Mouse (Mus musculus) ovary, postnatal 36 days (tissue): Measurements from ENCODE around the gene Zdhhc12.
"Not testable (repeated sequence)": the region's sequence is repeated elsewhere in the genome, so short reads cannot be mapped to it uniquely, and the experiment has no call there.

ENCODE experiments used
- DNase-seq: peaks from one replicate; pipeline ENCODE4 v3.0.0; 2022; ENCODE audit warnings: low spot score, mixed read lengths

Zdhhc12 gene

DNA sequence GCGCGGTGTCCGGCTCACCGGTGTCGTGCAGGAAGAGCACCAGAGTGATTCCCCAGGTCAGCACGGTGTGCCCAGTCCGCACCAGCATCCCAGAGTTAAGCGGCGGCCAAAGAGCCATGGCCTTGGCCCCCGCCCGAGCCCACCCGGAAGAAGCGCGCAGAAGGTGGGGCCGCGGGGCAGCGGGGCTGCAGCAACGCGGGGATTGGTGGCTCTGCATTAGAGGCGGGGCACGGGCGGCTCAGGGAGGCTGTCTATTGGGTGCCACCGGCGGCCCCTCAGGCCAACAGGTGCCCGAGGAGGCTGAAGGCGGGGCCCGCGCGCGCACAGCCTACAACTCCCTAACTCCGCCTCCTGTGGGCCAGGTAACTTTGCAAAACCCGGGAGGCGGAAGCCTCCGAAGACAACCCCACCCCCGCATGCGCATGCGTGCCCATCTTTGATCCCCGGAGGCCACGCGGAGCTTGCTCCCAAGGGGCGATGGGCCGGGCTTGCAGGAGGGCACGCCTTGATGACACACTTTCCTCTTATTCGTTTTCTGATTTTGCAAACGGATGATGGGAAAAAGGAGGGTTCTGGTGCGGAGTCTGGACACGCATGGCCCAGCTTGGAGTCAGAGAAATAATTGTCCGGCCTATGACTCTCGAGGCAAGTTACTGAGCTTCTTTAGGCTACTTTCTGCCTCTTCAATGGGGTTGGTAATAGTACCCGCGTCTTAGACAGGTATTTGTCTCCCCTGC lies at the start of gene Zdhhc12:
Zdhhc12 (minus strand) TSS at position 178 of the 737 bp plus-strand sequence.
- DNase-seq: peak; percentile 97

DNA sequence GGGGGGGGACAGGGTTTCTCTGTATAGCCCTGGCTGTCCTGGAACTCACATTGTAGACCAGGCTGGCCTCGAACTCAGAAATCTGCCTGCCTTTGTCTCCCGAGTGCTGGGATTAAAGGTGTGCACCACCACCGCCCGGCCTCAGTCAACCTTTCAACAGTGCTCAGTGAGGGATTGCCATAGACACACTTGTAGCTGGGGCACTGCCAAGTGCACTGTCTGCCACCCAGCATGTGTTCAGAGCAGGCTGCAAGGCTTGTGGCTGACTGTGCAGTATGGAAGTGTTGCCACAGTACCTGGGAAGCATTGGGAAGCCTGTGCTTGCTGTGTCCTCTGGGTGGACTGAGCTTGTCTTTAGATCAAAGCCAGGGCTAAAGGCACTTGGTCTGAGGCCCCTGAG lies 46.6 kb upstream of the Zdhhc12 start:
- not testable (repeated sequence) for DNase-seq

DNA sequence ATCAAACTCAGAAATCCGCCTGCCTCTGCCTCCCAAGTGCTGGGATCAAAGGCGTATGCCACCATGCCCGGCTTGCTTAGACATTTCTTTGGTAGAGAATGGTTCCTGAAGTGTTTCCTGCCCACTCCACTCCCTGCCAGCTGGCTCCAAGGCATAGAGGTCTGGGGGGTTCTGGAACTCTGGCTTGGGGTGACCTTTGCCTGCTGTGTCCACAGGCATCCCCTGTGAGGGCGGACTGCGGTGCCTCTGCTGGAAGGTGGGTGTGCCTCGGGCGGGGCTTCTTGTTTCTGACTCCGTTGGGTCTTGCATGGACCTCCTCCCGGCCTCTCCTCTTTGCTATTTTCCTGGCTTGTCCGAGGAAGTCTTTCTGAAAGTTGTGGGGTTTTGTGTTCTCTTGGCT lies 43.0 kb upstream of the Zdhhc12 start:
- DNase-seq: no peak

- no peak for DNase-seq
Measured at GRCm38 (mm10) chr2:30134928-30135620, 41.6 kb upstream of the Zdhhc12 start.

DNA sequence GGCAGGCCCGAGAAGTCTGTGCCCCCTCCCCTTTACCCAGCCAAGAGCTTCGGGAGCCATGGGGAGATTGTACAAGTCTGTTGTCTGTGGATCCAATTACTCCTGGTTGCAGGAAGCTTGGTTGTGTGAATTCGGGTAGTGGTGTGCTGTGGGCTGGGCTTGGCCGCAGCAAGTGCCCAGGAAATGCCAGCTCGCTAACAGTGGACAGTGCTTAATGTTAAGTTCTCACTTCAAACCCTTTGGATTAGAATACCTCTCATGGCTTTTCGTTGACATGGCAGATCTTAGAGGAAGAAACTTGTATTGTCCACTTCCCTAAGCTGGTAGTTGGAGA lies 40.9 kb upstream of the Zdhhc12 start:
- DNase-seq: no peak

GRCm38 (mm10) chr2:30133613-30134377 lies 40.3 kb upstream of the Zdhhc12 start, which contains the start of gene Tbc1d13:
Gene Tbc1d13 (plus strand): TSS chr2:30133746.
- peak; percentile 98 for DNase-seq

DNA sequence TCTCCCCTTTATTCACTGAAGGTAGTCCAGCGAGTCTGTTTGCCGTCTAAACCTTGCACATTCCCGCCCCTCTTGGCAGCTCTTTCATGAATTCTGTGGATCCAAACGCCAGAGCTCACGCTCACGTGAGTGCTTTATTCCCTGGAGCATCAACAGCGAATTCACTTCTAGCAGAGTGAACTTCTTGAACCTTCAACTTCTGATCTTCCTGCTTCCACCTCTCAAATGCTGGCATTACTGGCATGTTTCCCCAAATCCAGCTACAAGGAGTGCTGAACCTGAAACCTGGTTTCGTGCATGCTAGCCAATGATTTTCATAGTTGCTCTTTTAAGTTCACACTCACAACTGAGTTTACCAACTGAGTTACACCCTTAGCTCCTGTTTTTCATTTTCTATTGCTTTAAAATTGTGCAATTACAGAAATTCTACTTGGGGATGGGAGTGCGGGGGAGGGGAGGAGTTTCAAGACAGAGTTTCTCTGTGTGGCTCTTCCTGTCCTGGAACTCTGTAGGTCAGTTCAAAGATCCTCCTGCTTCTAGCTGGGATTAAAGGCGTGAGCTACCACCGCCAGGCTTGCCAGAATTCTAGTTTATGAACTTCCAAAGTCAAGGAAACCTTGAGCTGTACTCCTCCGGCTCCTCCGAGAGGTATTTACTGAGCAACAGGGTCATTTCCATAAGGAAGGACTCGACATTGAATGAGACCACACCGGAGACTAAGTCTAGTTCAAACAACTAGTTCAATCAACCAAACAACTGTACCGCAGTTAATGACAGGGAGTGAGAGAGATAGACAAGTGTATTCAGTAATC lies 39.6 kb upstream of the Zdhhc12 start:
- no peak for DNase-seq

DNA sequence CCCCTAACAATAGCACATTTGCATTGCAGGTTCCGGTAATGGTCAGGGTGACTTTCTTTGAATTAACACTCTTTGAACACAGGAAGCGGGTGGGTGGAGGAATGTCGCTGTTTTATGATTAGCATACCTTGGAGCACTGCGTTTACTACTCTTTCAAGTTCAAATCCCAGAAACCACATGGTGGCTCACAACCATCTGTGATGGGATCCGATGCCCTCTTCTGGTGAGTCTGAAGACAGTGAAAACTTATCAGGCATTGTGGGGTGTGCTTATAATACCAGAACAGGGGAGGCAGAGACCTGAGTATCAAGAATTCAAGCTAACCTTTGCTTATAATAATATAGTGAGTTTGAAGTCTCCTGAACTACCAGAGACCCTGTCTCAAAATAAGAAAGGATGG lies 37.8 kb upstream of the Zdhhc12 start:
- not testable (repeated sequence) for DNase-seq

DNA sequence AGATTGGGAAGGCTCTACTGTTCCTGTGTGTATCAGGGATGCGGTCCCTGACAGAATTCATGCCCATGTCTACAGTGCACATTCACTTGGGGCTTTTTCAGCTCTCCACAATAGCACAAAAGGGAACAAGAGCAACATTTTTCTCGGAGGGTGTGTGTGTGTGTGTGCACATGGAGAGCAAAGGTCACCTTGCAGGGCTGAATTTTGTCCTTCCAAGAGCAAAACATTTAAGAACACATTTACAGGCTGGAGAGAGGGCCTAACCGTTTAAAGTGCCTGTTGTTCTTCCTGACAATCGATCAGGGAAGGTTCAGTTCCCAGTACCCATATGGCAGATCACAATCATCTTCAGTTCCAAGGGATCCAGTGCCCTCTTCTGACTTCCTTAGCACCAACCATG lies 36.7 kb upstream of the Zdhhc12 start:
- DNase-seq: no peak

- no peak for DNase-seq
Measured at GRCm38 (mm10) chr2:30128789-30129188, 35.3 kb upstream of the Zdhhc12 start.

- DNase-seq: peak; percentile 95
Measured at GRCm38 (mm10) chr2:30124472-30125274, 31.2 kb upstream of the Zdhhc12 start, which contains the start of gene Zer1. Gene Zer1 (minus strand): TSS chr2:30124585.

DNA sequence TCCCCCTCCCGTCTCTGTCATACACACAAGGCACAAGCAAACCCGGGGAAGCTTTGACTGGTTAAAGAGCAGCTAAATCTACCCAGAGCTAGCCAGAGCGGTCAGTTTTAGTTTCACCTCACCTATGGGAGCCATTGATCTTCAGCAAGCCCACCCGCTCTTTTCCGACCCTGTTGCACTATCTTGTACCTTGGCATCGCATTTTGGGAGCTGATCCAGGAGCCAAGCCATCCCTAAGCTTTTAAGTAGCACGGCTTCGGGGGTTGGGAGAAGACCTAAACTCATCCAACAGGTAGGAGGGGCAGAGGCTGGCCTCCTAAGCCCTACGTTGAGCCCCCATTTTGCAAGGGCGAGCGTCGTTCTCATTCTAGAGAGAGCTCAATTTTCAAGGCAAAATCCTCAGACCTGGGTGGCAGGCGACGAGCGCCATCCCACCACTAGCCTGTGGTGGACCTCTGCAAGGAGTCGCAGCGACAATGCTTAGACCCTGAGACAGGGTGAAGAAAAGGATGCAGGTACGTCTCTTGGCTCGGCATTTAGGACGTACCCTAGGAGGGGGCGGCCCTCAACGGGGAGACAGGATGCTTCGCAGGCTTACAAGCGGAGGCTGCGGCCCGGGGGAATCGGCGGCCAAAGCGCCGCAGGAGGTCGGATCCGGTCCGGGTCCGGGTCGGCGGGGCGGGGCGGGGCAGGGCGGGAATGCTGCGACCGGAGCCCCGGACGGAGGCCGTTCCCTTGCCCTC lies 30.5 kb upstream of the Zdhhc12 start:
- DNase-seq: no peak

- no peak for DNase-seq
Measured at GRCm38 (mm10) chr2:30122766-30123165, 29.3 kb upstream of the Zdhhc12 start.

- DNase-seq: no peak
Measured at GRCm38 (mm10) chr2:30120269-30120668, 26.8 kb upstream of the Zdhhc12 start.

GRCm38 (mm10) chr2:30119641-30120051 lies 26.2 kb upstream of the Zdhhc12 start:
- DNase-seq: no peak

DNA sequence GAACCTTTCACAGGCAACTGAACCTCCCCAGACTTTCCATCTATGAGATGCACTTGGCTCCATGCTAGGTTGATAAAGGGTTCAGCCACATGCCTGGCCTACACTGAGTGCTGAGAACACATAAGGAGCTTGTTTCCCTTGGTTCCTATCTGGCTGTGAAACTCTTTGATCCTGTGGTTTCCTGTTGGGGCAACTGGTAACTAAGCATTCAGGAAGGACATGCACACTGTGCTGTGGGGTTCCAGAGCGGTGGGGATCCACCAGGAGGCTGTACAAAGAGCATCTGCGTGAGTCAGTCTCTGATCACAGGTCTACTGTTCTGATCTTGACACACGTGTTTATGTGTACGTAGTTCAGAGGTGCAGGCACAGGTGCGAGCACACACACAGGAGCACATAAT lies 19.1 kb upstream of the Zdhhc12 start:
- no peak for DNase-seq

GRCm38 (mm10) chr2:30111500-30111899 lies 18.1 kb upstream of the Zdhhc12 start:
- no peak for DNase-seq

- no peak for DNase-seq
Measured at GRCm38 (mm10) chr2:30108260-30108659, 14.8 kb upstream of the Zdhhc12 start.

GRCm38 (mm10) chr2:30107646-30108045 lies 14.2 kb upstream of the Zdhhc12 start:
- DNase-seq: no peak

DNA sequence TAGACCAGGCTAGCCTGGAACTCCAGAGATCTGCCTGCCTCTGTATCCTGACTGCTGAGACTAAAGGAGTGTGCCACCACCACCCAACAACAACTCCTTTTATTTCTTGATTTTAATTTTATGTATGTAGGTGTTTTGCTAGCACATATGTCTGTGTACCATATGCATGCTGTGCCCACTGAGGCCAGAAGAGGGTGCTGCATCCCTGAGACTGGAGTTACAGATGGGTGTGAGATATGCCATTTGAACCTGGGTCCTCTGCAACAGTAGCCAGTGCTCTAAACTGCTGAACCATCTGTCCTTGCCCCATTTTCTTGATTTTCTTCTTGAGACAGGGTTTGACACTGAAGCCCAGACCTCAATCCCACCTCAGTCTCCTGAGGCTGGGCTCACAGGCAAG lies 12.9 kb upstream of the Zdhhc12 start:
- DNase-seq: peak; percentile 42
